Mouse (Mus musculus): ENCODE measurements around the gene Ano4.
"Not testable (repeated sequence)": the region's sequence is repeated elsewhere in the genome, so short reads cannot be mapped to it uniquely, and the experiment has no call there.

Ano4 gene

GRCm38 (mm10) chr10:89121391-89121790 lies 223.2 kb downstream of the Ano4 start:
- DNase-seq (ENCODE audit: low spot score): no peak

- DNase-seq (ENCODE audit: low spot score): no peak
These were observed 230.2 kb downstream of the Ano4 start for GRCm38 (mm10) chr10:89114381-89114780.

DNA sequence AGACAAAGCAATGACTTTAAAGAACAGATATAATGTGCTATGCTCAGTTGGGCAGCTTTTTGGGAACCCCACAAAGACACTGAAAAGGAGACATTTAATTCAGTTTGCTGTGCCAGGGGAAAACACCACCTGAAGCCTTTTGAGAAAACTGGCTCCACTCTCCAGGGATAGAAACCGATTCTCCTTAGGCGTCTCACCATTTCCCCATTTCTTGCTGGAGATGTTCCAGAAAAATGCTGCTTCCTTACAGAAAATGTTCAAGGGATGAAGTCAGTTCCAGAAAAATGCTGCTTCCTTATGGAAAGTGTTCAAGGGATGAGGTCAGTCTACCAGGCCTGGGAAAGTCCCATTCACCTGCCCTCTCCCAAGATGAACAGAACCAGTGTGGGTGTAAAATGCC lies 233.1 kb downstream of the Ano4 start:
- no peak for DNase-seq (ENCODE audit: low spot score)

DNA sequence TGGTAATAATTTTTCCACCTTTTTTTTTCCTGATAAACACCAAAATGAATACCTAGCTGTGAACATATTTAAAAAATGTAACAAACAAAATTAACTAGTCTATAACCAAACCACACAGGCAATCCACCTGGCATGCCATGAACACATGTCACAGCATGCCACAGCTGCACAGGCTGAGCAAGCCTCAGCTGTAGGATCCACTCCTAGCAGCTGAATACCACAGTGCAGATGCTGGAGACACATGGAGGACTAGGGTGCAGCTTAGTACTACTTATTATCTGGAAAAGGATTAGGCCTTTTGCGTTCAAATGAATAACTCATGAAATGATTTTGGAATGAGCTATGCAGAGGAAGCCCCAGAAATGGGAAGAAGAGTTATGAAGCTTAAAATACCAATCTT lies 233.6 kb downstream of the Ano4 start:
- no peak for DNase-seq (ENCODE audit: low spot score)

- no peak for DNase-seq (ENCODE audit: low spot score)
These were observed 241.0 kb downstream of the Ano4 start for GRCm38 (mm10) chr10:89103594-89103993.

DNA sequence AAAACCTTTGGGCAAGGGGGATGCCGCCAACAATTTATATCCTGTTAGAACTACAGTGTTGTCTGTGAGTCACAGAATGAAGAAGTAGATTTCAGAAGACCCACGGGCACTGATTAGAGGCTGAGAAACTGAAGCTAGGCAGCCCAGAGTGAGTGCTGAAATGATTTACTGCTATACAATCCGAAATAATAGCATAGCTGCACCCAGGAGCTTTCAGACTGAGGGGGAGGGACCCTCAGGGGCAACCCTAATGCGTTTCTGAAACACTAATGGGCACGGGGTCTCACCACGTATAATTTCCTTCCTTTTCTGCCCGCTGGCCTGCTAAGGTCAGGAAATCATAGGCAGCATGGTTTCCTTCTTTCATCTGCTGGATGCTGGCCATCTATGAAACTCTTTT lies 242.5 kb downstream of the Ano4 start:
- no peak for DNase-seq (ENCODE audit: low spot score)

- no peak for DNase-seq (ENCODE audit: low spot score)
These were observed 246.4 kb downstream of the Ano4 start for GRCm38 (mm10) chr10:89098183-89098582.

- DNase-seq (ENCODE audit: low spot score): no peak
These were observed 252.1 kb downstream of the Ano4 start for GRCm38 (mm10) chr10:89092350-89093040.

- no peak for DNase-seq (ENCODE audit: low spot score)
These were observed 267.1 kb downstream of the Ano4 start for GRCm38 (mm10) chr10:89077447-89077846.

GRCm38 (mm10) chr10:89055891-89056290 lies 288.7 kb downstream of the Ano4 start:
- DNase-seq (ENCODE audit: low spot score): no peak

GRCm38 (mm10) chr10:89044921-89045320 lies 299.6 kb downstream of the Ano4 start:
- DNase-seq (ENCODE audit: low spot score): not testable (repeated sequence)

GRCm38 (mm10) chr10:89044166-89044565 lies 300.4 kb downstream of the Ano4 start:
- DNase-seq (ENCODE audit: low spot score): no peak

DNA sequence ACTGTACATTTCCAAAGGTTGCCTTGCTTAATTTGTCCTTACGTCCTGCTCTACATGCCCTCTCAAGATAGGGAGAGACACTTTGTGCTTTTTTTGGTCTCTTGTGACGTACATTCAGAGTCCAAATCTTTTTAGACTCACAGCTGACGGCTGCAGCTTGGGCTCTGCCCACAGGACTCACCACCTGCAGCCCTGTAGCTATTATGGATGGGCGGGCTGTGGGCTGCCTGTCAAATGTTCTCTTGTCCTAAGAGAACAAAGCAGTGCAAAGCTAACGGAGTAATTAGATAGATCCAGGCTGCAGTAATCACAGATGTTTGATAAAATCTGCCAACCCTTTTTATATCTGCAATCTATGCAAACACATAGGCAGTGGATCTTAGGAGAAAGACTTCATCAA lies 325.6 kb downstream of the Ano4 start:
- DNase-seq (ENCODE audit: low spot score): no peak

DNA sequence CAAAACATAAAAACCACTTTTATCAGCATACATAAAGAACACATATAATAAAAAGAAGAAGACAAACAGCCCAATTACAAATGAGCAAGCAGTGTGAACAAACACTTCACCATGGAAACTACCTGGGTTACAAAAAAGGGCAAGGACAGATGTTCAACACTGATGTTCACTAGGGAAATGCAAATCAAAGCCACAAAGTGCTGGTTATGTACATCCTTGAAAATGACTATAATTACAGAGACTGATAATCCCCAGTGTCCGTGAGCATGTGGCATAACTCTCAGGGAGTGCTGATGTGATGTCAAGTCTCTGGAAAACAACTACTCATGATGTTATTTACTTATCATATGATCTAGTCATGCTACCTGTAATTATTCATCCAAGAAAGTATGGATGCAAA lies 336.3 kb downstream of the Ano4 start:
- no peak for DNase-seq (ENCODE audit: low spot score)

DNA sequence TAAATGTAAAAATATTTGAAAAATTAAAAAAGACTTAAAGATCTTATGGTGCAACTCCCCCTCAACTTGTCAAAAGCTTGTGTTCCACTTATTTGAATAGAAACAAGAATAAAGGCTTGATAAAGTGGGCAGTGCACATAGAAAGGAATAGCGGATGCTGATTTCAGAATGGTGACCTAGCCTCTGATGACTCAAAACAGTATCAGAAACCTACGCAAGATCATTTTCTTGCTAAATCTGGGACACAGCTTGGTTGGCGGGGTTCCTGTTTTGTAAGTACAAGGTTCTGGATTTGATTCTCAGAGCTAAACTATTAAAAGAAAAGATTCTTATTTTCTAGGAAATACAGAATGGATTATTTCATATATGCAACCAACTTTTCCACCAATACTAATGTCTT lies 340.0 kb downstream of the Ano4 start:
- DNase-seq (ENCODE audit: low spot score): no peak

- DNase-seq (ENCODE audit: low spot score): no peak
These were observed 357.6 kb downstream of the Ano4 start for GRCm38 (mm10) chr10:88986925-88987324.

GRCm38 (mm10) chr10:88983444-88983843 lies 361.1 kb downstream of the Ano4 start:
- DNase-seq (ENCODE audit: low spot score): no peak

GRCm38 (mm10) chr10:88979451-88979850 lies 365.1 kb downstream of the Ano4 start:
- no peak for DNase-seq (ENCODE audit: low spot score)

GRCm38 (mm10) chr10:88978932-88979331 lies 365.6 kb downstream of the Ano4 start:
- DNase-seq (ENCODE audit: low spot score): no peak

GRCm38 (mm10) chr10:88970951-88971725 lies 373.4 kb downstream of the Ano4 start:
- no peak for DNase-seq (ENCODE audit: low spot score)

GRCm38 (mm10) chr10:88968586-88968985 lies 376.0 kb downstream of the Ano4 start:
- DNase-seq (ENCODE audit: low spot score): no peak

- no peak for DNase-seq (ENCODE audit: low spot score)
These were observed 383.8 kb downstream of the Ano4 start for GRCm38 (mm10) chr10:88960791-88961190.

DNA sequence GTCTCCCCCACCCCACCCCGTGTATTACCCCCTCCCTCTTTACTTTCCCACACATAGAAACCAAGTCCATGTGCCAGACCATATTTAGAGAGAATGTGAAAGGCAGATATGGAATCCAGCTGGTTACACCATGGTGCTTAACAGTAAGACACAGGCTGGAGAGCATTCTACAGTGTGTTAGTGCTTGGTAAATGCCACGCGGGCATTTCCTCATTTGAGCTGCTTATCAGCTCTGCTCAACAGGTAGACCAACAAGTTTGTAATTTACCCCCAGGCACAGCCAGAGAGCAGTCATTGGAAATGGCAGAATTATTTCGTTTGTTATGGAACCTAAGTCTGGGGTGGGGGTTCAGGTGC lies 394.3 kb downstream of the Ano4 start:
- DNase-seq (ENCODE audit: low spot score): no peak
